Mouse (Mus musculus) ZHBTc4 (cell line): ENCODE results near the gene Olfr1418.

Source experiments
- DNase-seq: peaks from one replicate; pipeline ENCODE4 v3.0.0-alpha.2; 2011; ENCODE audit warnings: low read depth, low spot score

Olfr1418 gene

DNA sequence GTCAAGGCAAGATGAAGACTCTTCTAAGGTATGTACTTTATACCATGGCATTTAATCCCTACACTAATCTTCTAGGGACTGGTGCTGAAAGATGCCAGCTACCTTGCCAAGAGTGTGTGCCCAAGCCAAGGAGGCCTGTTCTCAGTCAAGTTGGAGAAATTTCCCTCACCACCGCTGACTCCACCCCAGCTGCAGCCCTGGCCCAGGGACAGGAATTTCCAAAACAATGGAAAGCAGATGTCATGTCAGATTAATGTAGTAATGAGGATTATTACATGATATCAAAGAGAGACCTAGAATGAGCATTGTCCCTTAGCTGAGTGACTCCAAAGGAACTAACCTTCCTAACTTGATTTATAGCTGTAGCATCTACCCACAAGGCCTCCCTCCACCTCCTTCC, 50.0 kb downstream of the Olfr1418 start:
- DNase-seq, result no peak

DNA sequence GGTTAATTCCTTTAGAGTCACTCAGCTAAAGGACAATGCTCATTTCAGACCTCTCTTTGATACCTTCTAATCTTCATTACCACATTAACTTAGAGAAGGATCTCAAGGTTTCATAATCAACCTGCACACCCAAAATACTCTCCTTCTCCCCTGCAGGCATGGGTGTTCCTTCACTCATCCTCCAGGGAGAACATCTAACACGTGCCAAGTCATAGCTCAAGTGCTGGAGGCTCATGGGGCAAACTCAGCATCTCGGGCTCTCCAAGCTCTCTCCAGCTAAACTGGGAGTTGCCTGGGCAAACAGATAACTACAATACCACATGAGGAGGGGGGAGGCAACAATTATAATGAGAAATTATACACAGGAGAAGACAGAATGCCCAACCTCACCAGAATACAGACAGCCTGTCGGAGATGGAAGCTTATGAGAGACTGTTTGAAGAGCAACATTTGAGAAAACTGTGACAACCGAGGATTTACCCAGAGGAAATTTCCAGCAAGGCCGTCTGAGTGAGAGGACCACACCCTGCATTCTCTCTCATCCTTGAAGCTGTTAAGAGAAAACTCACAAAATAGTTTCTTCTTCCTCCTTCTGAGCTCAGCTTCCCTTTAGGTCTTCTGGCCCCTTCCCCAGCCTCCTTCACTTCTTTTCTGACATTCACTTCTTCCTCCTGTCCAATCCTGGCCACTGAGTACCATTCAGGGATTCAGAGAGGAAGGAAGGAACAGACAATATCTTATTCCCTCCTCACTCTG, 50.7 kb downstream of the Olfr1418 start:
- no peak for DNase-seq

- no peak for DNase-seq
Observed at GRCm38 (mm10) chr19:11808452-11808851, 52.4 kb downstream of the Olfr1418 start.

DNA sequence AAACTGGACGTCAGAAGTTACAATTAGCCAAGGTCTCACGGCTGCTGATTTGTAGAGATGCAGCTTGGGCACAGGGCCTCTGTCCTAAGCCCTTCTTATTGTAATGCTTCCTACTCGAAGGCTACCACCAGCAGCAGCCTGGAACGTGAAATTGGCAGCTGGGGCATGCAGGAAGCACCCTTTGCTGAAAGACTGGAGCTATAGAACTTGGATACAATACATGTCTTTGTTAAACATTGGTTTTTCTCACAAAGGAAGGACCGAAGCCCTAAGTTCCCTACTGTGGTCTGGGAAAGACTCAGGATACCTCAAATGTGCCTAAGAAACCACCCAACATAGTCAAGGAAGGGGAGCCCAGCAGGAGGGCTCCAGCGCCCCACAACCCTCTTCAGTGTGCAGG, 53.0 kb downstream of the Olfr1418 start:
- DNase-seq, result peak; percentile 60

DNA sequence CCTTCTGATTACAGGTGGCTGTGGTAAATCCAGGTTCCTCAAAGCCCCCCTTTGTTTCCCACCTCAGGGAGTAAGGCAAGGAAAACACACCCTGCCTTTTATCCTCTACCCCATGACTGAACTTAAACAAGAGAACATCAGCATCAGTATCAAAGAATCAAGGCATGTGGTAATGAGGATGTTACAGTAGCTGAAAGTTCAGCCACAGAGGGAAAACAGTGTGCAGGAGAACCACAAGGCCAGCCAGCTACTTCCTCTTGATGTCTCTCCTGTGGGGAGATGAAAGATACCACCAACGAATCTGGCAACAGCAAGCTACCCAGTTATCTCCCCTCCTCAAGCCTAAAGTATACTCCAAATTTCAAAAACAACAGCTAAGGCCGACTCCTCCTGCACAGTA, 53.6 kb downstream of the Olfr1418 start:
- peak; percentile 44 for DNase-seq

DNA sequence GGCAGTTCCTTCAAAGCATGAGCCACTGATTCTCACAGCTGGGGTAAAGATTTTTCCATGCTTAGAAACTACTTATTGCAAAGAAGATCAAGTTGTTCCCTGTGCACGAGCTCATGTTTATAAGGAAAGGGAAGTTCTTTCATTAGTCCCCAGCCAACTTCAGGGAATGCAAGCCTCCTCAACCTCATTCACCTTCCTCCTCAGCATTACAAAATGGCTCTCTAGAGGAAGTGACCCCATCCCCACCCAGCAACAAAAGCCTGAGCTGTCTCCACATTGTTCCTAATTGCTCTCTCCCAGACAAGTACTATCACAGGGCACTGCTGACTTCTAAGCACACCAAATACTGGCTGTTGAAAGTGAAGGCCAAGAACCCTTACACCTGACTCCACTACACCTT, 56.4 kb downstream of the Olfr1418 start:
- peak; percentile 45 for DNase-seq
